Mouse (Mus musculus): ENCODE data around the gene Dhx35.

DNA sequence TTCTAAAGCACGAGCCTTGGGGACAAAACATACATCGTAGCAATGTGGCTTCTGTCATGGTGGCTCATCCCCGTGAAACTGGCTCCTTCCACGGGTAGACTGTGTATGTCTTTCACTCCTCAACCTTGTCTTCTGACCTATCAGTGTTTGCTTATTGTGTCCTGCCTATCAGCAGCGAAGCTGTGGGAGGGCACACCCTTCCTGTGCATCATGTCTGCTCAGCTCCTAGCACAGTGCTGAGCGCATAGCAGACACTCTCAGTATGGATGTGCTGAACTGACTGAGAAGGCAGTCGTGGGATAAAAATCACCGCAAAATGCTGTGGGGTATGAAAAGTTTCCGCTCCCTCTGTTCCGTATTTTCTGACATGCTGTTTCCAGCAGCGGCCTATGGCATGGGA is 94.6 kb downstream of the Dhx35 start:
- TF ChIP-seq POLR2A (IDR thresholded peaks at IDR 0.05; ENCODE audit: insufficient read depth, low read depth, low read length), result no peak
- TF ChIP-seq CTCF (IDR thresholded peaks at IDR 0.05; ENCODE audit: insufficient read depth, low read depth, low read length), result no peak
